Mouse (Mus musculus): ENCODE measurements around the gene Tmem50b. TPM values are rescaled to one million over a fixed set of nuclear protein-coding genes. Genes with fewer than 3 reads are reported as not detected.

Gene Tmem50b
- total RNA-seq, 2 experiments from 2014 or later, result 46.9 to 55.3 TPM

DNA sequence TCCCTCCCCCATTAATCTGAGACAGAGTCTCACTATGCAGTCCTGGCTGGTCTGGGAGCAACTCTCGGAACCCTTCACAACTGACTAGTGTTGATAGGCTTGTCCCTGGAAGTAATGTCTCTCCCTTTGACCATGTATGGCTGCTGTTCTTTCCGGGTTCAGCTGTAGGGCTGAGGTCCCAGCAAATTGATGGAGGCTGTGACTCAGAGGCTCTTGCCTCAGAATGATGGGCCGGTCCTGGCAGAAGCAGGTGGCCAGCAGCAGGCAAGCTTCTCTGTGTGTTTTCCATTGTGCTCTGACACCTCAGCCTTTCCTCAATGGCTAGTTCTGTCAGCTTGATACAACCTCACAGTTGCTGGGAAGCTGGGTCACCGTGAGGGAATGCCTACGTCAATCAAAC lies 14.9 kb upstream of the Tmem50b start:
- no peak for DNase-seq
- intact Hi-C loops (cut with DNase I), result no loop called here

DNA sequence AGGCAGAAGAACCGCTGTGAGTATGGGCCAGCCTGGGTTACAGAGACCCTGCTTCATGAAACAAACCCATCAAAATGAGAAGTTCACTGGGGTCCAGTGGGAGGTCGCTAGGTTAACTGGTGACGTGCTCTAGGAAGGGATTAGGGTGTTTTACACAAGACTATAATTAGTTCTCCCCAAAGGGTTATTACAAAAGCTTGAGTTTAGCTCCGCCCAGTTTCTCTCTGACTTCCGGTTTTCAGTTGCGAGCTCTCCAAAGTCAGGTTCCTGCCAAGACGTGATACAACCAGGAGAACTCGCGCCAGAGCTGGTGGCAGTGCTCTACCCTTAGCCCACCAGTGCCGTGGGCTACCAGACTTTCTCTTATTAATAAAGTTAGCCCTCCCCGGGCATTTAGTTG lies 13.6 kb upstream of the Tmem50b start:
- intact Hi-C loops (cut with DNase I), result no loop called here
- peak; percentile 24 to 36 for DNase-seq

DNA sequence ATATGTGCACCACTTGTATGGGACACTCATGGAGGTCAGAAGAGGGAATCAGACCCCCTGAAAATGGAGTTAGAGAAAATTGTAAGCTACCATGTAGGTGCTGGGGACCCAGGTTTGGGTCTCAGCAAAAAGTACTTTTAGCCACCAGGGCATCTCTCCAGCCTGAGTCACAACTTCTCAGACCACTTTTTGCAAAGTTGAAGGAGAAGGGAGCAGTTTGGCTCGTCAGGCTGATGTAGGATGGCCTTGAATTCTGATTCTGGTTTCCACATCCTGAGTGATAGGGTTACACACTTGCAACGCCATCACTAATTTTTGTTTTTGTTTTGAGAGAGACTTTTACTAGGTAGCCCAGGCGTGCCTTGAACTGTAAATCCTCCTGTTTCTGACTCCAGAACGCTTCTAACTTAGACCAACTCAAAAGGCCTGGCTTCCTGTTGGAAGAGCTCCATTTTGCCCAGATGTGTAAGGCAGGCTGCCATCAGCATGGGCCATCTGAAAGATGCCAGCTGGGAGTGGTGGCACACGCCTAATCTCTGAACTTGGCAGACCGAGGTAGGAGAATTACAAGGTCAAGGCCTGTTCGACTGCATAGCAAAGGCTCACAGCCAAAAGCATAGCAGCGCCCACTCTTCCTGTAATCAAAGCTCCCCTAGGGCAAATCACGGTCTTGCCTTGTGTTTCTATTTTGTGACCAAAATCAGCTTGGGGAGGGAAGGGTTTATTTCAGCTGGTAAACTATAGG lies 12.1 kb upstream of the Tmem50b start:
- peak; percentile 80 to 81 for DNase-seq
- intact Hi-C loops (cut with DNase I), result no loop called here

DNA sequence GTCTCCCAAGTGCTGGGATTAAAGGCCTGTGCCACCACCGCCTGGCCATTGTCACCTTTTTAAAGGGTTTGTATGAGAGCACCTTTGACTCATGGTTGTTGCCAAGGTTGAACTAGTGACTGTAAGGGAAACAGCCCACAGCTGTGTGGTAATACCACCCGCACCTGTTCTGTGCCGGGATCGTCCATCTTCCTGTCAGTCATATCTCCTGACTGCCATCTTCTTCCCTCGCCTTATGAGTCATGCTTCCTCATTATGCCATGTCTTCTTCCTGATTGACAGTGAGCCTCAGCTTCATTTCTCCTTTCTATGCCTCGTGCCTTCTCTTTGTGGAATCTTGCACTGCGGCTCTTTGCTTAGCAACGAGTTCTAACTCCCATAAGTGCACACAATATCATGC lies 9.4 kb upstream of the Tmem50b start:
- intact Hi-C loops (cut with DNase I), result no loop called here
- DNase-seq, result no peak

DNA sequence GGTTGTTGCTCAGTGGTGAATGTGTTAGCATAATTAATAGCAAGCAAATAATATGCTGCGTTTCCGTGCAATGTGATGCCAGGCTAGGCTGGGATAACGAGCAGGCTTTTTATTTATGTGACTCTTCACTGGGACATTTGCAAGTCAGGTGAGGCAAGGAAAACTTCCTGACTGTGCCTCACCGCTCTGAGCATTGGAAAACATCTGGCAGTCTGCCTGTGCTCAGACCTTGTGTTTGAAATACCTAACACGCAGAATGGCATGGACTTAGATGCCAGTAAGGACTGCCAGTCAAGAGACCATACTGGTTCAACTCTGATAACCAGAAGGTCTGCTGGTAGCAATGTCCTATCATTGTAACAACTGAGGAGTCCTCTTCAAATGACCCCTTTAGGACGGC lies 7.6 kb upstream of the Tmem50b start:
- intact Hi-C loops (cut with DNase I), result no loop called here
- peak; percentile 57 to 67 for DNase-seq

DNA sequence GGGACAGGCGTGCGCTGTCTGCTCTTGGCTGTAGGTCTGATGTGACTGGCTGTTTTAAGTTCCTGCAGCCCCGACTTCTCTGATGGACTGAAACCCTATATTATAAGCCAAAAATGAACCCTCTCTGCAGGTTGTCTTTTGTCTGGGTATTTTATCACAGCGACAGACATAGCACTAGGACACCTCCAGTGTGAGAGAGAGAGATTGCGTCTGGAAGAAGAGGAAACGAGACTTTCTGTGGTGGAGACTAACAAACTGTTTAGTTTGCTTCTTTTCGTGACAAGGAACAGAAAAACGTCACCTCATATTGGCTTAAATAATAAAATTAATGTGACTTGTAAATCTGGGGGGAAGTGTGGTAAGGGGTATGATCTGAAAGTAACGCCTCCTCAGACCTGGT lies 4.1 kb upstream of the Tmem50b start:
- DNase-seq, result no peak
- intact Hi-C loops (cut with DNase I), result no loop called here

DNA sequence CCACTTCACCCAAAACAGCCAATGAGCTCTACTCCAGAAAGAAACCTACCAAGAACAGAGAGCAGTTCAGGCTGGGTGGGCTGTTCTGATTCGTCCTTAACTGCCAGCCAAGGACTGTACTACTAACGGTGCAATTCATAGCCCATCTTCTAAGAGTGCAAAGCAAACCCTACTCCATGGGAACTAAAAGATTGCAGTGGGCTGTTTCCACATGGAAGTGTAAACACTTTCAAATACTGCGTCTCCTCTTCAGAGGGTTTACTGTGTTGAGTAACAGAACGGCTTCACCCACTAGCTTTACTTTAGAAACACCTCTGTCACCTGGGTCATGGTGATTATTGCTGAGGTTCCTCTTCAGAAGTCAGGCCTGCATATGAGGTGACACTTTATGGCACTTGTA lies 3.5 kb upstream of the Tmem50b start:
- no peak for DNase-seq
- intact Hi-C loops (cut with DNase I), result no loop called here

DNA sequence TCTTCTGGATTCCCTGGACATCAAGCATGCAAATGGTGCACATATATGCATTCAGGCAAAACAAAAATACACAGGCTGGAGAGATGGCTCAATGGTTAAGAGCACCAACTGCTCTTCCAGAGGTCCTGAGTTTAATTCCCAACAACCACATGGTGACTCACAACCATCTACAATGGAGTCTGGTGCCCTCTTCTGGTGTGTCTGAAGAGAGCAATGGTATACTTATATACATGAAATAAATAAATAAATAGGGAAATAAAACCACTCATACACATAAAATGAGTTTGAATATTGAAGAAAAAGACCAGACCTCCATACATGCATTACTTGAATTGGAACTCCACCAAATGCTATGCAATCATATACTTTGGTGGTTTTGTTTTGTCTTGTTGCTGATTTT lies 1.6 kb upstream of the Tmem50b start:
- intact Hi-C loops (cut with DNase I), result loop anchor here (5.0 kb wide), 1 partner anchor 48 kb away; the partner anchor contains the start of genes Gart and Son

GRCm38 (mm10) chr16:91596779-91597671 lies 575 bp downstream of the Tmem50b start:
- no peak for DNase-seq
- intact Hi-C loops (cut with DNase I), result loop anchor here (5.0 kb wide), 1 partner anchor 50 kb away; the partner anchor contains the start of genes Gart and Son

More for the DNA sequence above, 1.6 kb upstream of the Tmem50b start:
- no peak for DNase-seq

GRCm38 (mm10) chr16:91596397-91596778 lies 1.2 kb downstream of the Tmem50b start:
- intact Hi-C loops (cut with DNase I), result loop anchor here (5.0 kb wide), 1 partner anchor 51 kb away; the partner anchor contains the start of genes Gart and Son
- no peak for DNase-seq

GRCm38 (mm10) chr16:91595076-91595475 lies 2.5 kb downstream of the Tmem50b start:
- peak; percentile 56 to 63 for DNase-seq
- intact Hi-C loops (cut with DNase I), result loop anchor here (5.0 kb wide), 1 partner anchor 52 kb away; the partner anchor contains the start of genes Gart and Son

DNA sequence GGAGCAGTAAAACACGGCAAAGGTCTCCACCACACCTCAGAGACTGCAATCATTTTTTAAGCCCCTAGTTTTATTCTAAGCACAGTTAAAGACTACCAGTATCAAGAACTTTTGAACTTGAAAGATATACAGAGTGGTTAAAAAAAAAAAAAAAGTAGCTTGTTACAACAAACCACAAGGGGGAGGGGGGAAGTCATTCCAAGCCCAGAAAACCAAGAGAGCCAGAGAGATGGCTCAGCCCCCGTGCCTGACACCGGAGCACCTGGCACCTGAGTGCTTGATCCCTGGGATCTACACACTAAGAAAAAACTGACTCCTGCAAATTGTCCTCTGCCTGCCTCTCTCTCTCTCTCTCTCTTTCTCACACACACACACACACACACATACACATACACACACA lies 4.3 kb downstream of the Tmem50b start:
- intact Hi-C loops (cut with DNase I), result no loop called here
- DNase-seq, result no peak

DNA sequence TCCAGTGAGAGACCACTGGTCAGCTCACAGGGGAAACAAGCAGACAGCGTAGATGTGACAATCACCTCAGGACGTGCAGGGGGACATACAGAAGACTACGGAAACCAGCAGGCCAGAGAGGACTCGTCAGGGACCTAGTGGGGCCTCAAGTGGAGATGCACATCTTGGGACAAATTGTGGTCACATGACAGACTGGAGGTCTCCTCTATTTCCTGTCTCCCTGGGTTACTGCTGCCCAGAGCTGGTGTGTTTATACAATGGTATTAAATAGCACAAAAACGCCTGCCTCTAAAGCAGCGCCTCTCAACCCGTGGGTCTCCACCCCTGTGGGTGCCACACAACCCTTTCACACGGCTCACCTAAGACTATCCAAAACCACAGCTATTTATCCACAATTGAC lies 5.4 kb downstream of the Tmem50b start:
- DNase-seq, result no peak
- intact Hi-C loops (cut with DNase I), result no loop called here

- intact Hi-C loops (cut with DNase I), result no loop called here
- DNase-seq, result no peak
These were observed 8.9 kb downstream of the Tmem50b start for GRCm38 (mm10) chr16:91588703-91589102.

GRCm38 (mm10) chr16:91587730-91588453 lies 9.7 kb downstream of the Tmem50b start:
- no peak for DNase-seq
- intact Hi-C loops (cut with DNase I), result no loop called here

GRCm38 (mm10) chr16:91586244-91586643 lies 11.4 kb downstream of the Tmem50b start:
- intact Hi-C loops (cut with DNase I), result no loop called here
- DNase-seq, result no peak

DNA sequence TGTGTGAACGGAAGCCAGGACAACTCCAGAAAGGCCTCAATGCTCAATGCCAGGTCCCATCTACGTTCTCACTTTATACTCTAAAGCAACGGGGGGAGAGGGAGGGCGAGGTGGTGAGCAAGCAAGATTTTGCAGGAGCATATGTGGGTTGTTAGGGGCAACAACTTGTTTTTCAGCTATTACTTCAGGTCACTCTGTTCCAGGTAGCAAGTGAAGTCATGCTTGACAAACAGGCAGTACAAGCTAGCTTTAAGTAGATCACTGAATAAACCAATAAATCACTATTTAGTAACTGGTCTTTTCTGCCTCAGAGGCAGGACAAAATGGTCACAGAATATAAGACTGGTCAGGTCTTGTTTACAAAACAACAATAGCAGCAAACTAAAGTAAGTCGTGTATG lies 12.0 kb downstream of the Tmem50b start:
- intact Hi-C loops (cut with DNase I), result no loop called here
- DNase-seq, result no peak

GRCm38 (mm10) chr16:91582307-91582706 lies 15.3 kb downstream of the Tmem50b start:
- intact Hi-C loops (cut with DNase I), result loop anchor here (5.0 kb wide), 1 partner anchor 70 kb away; no protein-coding TSS in a partner anchor
- DNase-seq, result peak in 1 of 2 experiments; percentile 62

- intact Hi-C loops (cut with DNase I), result no loop called here
- DNase-seq, result no peak
These were observed 18.4 kb downstream of the Tmem50b start for GRCm38 (mm10) chr16:91578980-91579720.

- intact Hi-C loops (cut with DNase I), result no loop called here
- DNase-seq, result no peak
These were observed 22.4 kb downstream of the Tmem50b start for GRCm38 (mm10) chr16:91575151-91575550.

All from heart, postnatal 10 days (tissue).